Mouse (Mus musculus) small intestine, adult 2 months (tissue): ENCODE data around the gene Ddrgk1. TPM values are rescaled to one million over a fixed set of nuclear protein-coding genes. Genes with fewer than 3 reads are reported as not detected.

Experiments
- H3K27ac ChIP-seq: fragments of 200-500 bp; 2 replicates; pipeline ENCODE4 v1.5.1; 2012; ENCODE audit warnings: low read depth, low read length, control low read depth, inconsistent platforms; ENCODE audit not compliant: insufficient read depth
- H3K27me3 ChIP-seq: fragments of 200-500 bp; 2 replicates; pipeline ENCODE4 v1.6.1; 2012; ENCODE audit warnings: mild to moderate bottlenecking, moderate library complexity, low read length, inconsistent platforms; ENCODE audit not compliant: control insufficient read depth, insufficient read depth
- H3K36me3 ChIP-seq: fragments of 200-500 bp; 2 replicates; pipeline ENCODE4 v1.6.1; 2012; ENCODE audit warnings: mild to moderate bottlenecking, low read length, control low read depth, inconsistent platforms; ENCODE audit not compliant: control insufficient read depth, insufficient read depth
- H3K4me1 ChIP-seq: fragments of 200-500 bp; 2 replicates; pipeline ENCODE4 v1.6.1; 2012; ENCODE audit warnings: low read length, inconsistent platforms, mixed read lengths; ENCODE audit not compliant: control insufficient read depth, insufficient read depth, insufficient read length
- H3K4me3 ChIP-seq: fragments of 200-500 bp; 2 replicates; pipeline ENCODE4 v1.5.1; 2012; ENCODE audit warnings: low read depth, mild to moderate bottlenecking, control low read depth, inconsistent platforms, low read length, moderate library complexity
- CTCF ChIP-seq: fragments of 200-500 bp; IDR thresholded peaks from 2 replicates; pipeline ENCODE4 v1.5.1; 2012; ENCODE audit warnings: low read depth, mild to moderate bottlenecking, control low read depth, inconsistent platforms, low read length, moderate library complexity, mixed read lengths; ENCODE audit not compliant: insufficient replicate concordance, insufficient read length; ENCODE audit errors: extremely low read depth
- POLR2A ChIP-seq: fragments of 200-500 bp; IDR thresholded peaks from 2 replicates; pipeline ENCODE4 v1.6.1; 2012; ENCODE audit warnings: low read depth, mild to moderate bottlenecking, control low read depth, inconsistent platforms, low read length, moderate library complexity
- WGBS: fragments of 180-500 bp; shearing (Covaris S2); methylation state at CpG from one replicate; pipeline ENCODE4 v1.1.7; 2018; 5-methylcytosine and 5-hydroxymethylcytosine counted together
- polyA plus RNA-seq: library from polyadenylated mRNA; depleted of rRNA; stranded (reverse); fragments of >200 nt; gene quantifications from 2 replicates; pipeline ENCODE4 v1.2.3, GENCODE M21; 2012; rRNA removed

Ddrgk1 gene
- 29.3 and 55.9 TPM in 2 replicates for polyA plus RNA-seq

- TF ChIP-seq POLR2A, result peak; percentile 46; the same call in 1 of the 2 replicates
- no peak for TF ChIP-seq CTCF
Measured at GRCm38 (mm10) chr2:130664102-130664701, at the start of gene Ddrgk1. Gene Ddrgk1, minus strand, starts transcription at chr2:130664659.

GRCm38 (mm10) chr2:130707057-130707456, 42.6 kb upstream of the Ddrgk1 start:
- Histone ChIP-seq H3K27ac (no peak overlapping the region), H3K4me1 (no peaks in the 10 kb centered on the region), H3K36me3 (peaks cover 14% of the 10 kb centered on the region), H3K27me3 (no peaks in the 10 kb centered on the region), H3K4me3 (no peak overlapping the region)
- TF ChIP-seq POLR2A, result no peak
- TF ChIP-seq CTCF, result no peak
- WGBS, result 71% methylated on average over 10 of the region's 10 CpGs

More at GRCm38 (mm10) chr2:130664102-130664701, at the start of gene Ddrgk1:
- Histone ChIP-seq H3K36me3 (peaks cover 18% of the 10 kb centered on the region), H3K4me1 (peaks cover 11% of the 10 kb centered on the region; the same call in 1 of the 2 replicates), H3K4me3 (peak within 1 kb of the TSS; percentile 68), H3K27me3 (no peaks in the 10 kb centered on the region), H3K27ac (peak within 1 kb of the TSS; percentile 83)
- WGBS, result under 1% methylated on average over 40 of the region's 40 CpGs

GRCm38 (mm10) chr2:130706602-130707001, 42.1 kb upstream of the Ddrgk1 start:
- H3K36me3 ChIP-seq, result peaks cover 9% of the 10 kb centered on the region
- TF ChIP-seq CTCF (no peak), POLR2A (no peak)
- no peak overlapping the region for H3K4me3 ChIP-seq
- H3K27me3 ChIP-seq, result no peaks in the 10 kb centered on the region
- no peaks in the 10 kb centered on the region for H3K4me1 ChIP-seq
- H3K27ac ChIP-seq, result no peak overlapping the region
- WGBS, result 71% methylated on average over 4 of the region's 4 CpGs

- peaks cover 6% of the 10 kb centered on the region for H3K36me3 ChIP-seq
- no peak overlapping the region for H3K4me3 ChIP-seq
- H3K27ac ChIP-seq, result no peak overlapping the region
- TF ChIP-seq CTCF (no peak), POLR2A (no peak)
- H3K27me3 ChIP-seq, result no peaks in the 10 kb centered on the region
- no peaks in the 10 kb centered on the region for H3K4me1 ChIP-seq
- WGBS, result 73% methylated on average over 6 of the region's 6 CpGs
Measured at GRCm38 (mm10) chr2:130705178-130705577, 40.7 kb upstream of the Ddrgk1 start.

- Histone ChIP-seq H3K27ac (no peak overlapping the region), H3K4me1 (no peaks in the 10 kb centered on the region), H3K36me3 (peaks cover 5% of the 10 kb centered on the region), H3K4me3 (no peak overlapping the region), H3K27me3 (peaks cover 1% of the 10 kb centered on the region; the same call in 1 of the 2 replicates)
- TF ChIP-seq CTCF (no peak), POLR2A (no peak)
- WGBS, result 59% methylated on average over 9 of the region's 9 CpGs
Measured at GRCm38 (mm10) chr2:130704040-130705001, 39.9 kb upstream of the Ddrgk1 start.

GRCm38 (mm10) chr2:130697821-130698266, 33.4 kb upstream of the Ddrgk1 start:
- H3K36me3 ChIP-seq, result no peaks in the 10 kb centered on the region
- peaks cover 27% of the 10 kb centered on the region for H3K27me3 ChIP-seq
- H3K4me3 ChIP-seq, result peak overlapping the region; percentile 63
- H3K4me1 ChIP-seq, result peaks cover 8% of the 10 kb centered on the region
- H3K27ac ChIP-seq, result no peak overlapping the region
- 14% methylated on average over 14 of the region's 14 CpGs for WGBS
- TF ChIP-seq POLR2A (no peak), CTCF (no peak)

- peaks cover 8% of the 10 kb centered on the region for H3K4me1 ChIP-seq
- H3K4me3 ChIP-seq, result peak within 1 kb of the TSS; percentile 63
- H3K27ac ChIP-seq, result no peak within 1 kb of the TSS
- TF ChIP-seq CTCF, result no peak
- no peak for TF ChIP-seq POLR2A
- H3K36me3 ChIP-seq, result no peaks in the 10 kb centered on the region
- WGBS, result under 1% methylated on average over 65 of the region's 65 CpGs
- H3K27me3 ChIP-seq, result peaks cover 27% of the 10 kb centered on the region
Measured at GRCm38 (mm10) chr2:130697153-130697810, 32.8 kb upstream of the Ddrgk1 start, which contains the start of gene Slc4a11. Gene Slc4a11, minus strand, starts transcription at chr2:130697519.
